Mouse (Mus musculus): ENCODE measurements at regions not wholly inside any gene's neighbourhood (a gene's known extent, or its start where the extent isn't known, plus 50 kb on each side); places are given as distances from the start of the nearest gene placed in this dataset.

DNA sequence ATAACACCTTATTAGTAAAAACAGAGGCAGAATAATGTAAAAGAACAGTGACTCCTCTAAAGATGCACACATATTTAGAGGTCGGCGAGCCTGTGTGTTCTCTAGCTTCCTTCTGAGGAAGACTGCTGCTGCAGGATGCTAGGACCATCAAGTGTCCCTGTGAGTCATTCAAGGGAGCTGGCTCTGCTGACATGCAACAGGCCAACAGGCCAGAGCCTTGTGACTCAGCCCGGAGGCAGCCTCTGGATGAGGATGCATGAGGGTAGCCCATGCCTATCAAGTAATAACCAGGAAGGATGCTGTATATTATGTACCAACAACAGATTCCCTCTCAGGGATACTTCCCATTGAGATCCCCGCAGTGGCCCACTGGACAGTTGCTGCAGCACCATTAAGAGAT, 199.5 kb upstream of the Rasgrp1 start:
- in situ Hi-C loops (cut with MseI, MboI), result loop anchor here in 1 of 2 experiments (25.0 kb wide), 1 partner anchor 570 kb away; the partner anchor contains the start of gene Thbs1

DNA sequence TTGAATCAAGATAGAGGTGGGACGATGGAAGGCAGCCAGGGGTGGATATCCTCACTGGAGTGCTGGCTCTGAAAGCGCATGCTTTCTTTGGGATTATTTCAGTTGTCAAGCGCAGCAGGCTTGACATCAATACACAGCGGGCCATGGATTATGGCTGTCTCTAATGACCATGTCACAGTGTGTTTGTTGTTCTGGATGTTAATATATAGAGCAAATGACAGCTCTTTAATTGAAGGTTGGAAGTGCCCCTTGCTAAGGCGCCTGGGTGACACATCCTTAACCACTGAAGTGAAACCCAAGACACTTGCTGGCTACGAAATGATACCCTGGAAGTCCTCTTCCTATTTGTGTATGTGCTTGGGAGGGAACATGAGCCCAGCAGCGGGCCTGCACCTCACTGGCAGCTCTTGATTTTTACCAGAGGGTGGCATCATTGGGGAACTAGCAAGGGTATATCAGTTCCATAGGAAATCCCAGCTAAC, 200.5 kb upstream of the Rasgrp1 start:
- in situ Hi-C loops (cut with MseI, MboI), result loop anchor here in 1 of 2 experiments (25.0 kb wide), 1 partner anchor 569 kb away; the partner anchor contains the start of gene Thbs1

DNA sequence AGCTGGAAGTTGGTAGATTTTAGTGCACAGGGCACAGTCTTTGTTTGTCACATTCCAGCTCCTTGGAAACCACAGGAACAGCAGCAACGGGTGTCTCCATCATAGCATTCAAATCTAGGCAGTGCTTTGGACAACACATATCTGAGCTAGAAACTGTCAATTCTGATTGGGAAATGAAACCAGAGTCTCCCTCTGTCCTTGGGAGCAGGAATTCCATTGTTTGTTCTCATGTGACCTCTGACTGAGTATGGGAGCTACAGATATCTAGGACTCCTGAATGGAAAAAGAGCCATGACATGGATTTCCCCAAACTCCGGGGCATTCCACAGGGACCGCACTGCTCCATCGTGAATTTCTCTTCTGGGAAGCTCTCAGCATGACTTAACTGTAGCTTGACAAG, 205.5 kb upstream of the Rasgrp1 start:
- in situ Hi-C loops (cut with MseI, MboI), result loop anchor here in 1 of 2 experiments (25.0 kb wide), 1 partner anchor 564 kb away; the partner anchor contains the start of gene Thbs1

DNA sequence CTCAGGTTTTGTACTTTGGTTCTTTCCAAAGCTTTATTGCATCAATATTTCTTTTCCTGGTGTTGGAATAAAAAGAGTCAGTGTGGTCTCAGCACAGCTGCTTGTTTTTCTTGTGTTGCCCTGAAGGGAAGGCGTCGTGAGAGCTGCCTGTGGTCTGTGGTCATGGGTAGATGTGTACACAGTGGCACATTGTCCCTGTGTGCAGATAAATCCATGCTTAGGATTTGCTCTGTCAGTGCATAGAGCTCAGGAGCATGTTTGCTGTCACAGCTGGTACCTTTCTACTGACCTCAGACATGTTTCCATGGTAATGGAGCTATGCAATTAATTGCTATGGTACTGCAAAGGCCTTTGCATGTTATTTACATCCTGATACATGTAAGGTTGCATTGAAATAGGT, 213.5 kb upstream of the Rasgrp1 start:
- in situ Hi-C loops (cut with MseI, MboI), result no loop called here

DNA sequence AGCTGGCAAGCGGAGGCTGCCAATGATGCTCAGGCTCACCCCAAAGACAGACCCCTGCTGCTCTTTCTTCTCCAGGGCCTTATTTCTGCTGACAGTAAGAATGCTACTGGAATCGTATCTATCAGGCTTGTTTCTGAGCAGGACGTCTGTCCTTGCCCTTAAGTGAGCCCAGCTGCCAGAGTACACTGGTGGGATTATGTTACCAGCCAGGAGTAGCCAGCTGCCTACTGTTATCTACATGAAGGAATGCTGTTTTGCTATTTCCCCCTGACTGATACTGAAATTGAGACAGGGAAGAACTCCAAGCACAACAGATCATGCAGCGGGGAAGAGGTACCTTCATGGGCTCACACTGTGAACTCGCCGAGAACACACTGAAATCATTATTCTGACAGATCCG, 228.2 kb upstream of the Rasgrp1 start:
- in situ Hi-C loops (cut with MseI, MboI), result no loop called here

DNA sequence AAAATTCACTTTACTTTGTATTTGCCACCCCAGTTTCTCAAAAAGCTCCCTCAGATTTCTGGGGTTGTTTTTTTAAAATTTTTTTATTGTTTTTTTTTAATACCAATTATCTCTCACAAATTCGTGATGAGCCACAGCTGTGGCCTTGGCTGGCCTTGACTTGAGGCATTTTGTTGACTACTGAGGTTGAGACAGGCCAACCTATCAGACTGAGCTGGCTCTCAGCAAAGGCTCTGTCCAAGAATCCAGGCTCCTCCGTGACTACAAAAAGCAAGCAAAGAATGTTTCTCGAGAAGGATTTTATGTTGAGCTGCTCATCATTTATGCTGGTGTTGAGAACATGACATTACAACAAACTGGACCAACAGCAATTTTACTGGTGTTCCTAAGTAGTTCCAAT, 244.6 kb upstream of the Rasgrp1 start:
- in situ Hi-C loops (cut with MseI, MboI), result no loop called here

DNA sequence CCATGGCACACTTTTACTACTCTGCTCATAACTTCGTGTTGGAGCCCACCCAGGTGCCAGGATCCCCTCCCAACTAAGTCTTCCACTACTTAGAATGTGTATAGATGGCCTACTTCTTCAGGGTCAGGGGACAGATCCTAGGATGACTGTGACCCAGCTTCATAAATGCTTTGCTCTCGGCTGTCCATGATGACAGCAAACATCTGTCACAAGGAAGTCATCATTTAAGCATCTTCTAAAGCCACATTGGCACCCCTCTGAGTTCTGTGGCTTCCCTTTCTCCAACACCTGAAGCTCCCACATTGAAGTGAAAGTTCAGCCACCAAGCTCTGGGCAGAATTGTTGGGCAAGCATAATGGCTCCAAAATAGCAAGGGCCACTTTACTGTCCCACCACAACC, 252.2 kb upstream of the Rasgrp1 start:
- in situ Hi-C loops (cut with MseI, MboI), result no loop called here

DNA sequence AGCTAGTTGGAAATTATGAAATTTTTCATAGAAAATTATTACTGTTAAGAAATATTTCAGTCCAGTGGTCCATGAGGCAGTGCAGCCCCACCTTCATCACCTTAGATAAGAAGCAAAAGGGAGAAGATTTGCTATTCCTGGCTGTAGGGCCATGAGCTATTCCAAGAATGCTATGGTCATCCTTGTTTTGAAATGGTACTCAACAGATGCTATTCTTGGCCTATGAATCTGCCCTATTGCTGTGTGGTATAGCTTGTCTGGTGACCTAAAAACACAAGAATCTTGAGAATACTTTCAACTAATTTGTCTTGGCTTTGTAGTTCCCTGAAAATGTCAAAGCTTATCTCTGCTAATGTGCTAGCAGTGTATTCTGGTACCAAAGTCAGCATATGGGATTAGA, 254.8 kb upstream of the Rasgrp1 start:
- in situ Hi-C loops (cut with MseI, MboI), result no loop called here

DNA sequence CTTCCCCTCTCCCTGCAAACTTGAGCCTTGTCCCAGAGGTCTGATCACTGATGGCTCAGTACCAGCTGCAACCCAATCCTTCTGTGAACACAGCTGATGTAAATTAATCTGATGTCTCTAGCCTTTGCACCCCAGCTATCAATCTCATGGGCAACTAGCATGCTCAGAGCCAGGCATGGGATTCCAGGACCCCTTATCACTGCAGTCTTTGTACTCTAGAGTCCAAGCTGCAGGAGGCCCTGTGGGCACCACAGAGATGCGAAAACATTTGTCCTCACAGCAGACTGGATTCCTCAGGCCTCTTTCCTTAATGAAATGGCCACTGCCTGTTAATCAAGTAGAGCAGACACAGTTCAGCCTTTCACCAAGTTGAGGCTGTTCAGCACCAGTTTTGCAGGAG, 272.0 kb upstream of the Rasgrp1 start:
- in situ Hi-C loops (cut with MseI, MboI), result no loop called here

DNA sequence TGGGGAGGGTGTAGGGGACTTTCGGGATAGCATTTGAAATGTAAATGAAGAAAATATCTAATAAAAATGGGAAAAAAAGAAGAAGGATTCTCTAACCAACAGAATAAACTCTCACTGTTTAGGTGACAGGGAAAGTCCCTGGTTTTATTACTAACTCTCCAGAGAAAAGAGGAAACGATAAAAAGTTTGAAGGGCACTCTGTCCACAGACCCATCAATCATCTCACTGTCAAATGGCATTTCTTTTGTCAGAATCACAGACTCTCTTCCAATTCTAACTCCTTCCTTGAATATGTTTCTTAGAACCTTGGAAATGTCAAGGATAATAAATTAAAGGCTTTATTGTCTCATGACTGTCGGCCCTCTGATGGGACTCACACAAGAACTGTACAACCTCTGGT, 275.3 kb upstream of the Rasgrp1 start:
- in situ Hi-C loops (cut with MseI, MboI), result no loop called here

DNA sequence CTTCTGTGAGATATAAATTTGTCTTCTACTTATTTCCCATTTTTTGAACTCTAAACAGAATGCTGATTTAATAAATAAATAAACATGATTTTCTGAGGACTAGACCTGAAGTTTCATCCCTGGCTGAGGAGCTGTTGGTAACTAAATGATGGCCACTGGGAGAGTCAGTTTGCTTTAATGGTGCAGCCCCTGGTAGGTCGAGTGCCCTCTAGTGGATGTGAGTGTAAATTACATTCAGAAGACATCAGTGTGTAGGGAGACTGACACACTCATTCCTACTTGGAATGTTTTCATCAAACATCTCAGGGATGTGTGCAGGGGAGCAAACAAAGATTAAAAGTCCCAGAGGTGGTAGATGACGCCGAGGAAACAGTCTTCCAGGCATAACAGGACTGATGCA, 281.2 kb upstream of the Rasgrp1 start:
- in situ Hi-C loops (cut with MseI, MboI), result no loop called here

DNA sequence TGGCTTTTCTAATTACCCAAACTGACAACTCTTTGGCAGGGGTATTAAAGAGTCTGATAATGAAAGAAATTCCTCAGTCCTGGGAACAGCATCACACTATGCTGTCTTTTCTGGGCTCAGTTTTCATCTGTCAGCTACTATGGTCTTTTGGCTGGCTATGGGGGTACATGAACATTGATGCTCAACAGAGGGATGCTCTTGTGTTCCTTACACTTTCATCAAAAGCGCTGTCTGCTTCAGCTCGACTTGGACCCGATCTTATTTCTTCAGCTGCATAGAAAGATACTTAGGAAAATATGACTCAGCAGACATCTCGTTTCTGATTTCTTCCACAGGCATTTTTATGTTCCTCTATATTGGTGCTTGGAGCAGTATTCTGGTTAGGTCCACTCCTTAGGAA, 292.1 kb upstream of the Rasgrp1 start:
- in situ Hi-C loops (cut with MseI, MboI), result no loop called here

DNA sequence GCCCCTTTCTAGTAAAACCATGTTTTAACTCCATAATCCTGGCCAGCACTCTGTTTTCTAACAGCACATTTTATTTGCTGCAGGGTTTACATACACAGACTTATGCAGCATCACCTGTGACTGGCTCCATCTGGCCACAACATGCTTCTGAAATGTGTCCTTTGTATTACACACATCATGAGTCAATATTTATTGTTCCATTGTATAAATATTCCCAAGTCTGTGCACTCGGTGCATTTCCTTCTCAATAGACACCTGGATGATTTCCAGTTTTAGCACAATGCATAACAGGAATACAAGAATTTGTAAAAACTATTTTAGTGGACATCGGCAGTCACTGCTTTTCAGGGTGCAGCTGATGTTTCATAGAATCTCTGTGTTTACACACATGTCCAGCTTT, 294.6 kb upstream of the Rasgrp1 start:
- in situ Hi-C loops (cut with MseI, MboI), result no loop called here

DNA sequence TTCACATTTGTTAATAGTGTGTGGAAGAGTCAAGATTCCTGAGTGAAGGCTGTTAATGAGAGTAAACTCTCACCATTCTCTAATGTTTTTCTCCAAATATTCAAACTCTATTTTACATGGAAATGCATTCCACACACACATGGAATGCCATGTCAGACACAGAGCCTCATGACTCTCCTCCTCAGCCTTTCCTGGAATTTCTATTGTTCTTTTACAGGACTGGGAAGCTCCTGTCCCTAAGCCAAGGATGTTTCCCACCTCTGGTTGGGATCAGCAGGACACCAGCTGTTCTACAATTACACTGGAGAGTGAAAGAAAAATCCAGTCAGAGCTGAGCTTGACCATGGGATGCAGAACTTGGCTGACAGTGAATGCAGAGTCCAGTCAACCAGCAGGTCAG, 309.3 kb upstream of the Rasgrp1 start:
- in situ Hi-C loops (cut with MseI, MboI), result no loop called here

DNA sequence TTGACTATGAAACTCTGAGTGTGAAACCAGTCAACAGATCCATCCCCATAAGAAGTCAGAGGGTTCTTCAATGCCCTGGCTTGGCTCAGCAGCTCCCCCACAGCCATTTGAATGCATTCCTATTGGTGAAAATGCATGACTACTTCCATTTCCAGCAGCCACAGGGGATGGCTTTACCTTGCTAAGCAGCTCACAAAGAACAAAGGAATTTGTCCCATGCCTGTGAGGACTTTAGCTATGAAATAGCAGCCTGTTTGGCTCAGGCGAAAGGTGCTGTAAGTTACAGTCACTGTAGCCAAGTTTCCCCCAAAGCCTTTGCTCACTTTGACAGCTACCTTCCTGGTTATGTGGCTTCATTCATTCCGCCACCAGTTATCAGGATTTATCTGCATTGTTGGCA, 309.8 kb upstream of the Rasgrp1 start:
- in situ Hi-C loops (cut with MseI, MboI), result no loop called here

DNA sequence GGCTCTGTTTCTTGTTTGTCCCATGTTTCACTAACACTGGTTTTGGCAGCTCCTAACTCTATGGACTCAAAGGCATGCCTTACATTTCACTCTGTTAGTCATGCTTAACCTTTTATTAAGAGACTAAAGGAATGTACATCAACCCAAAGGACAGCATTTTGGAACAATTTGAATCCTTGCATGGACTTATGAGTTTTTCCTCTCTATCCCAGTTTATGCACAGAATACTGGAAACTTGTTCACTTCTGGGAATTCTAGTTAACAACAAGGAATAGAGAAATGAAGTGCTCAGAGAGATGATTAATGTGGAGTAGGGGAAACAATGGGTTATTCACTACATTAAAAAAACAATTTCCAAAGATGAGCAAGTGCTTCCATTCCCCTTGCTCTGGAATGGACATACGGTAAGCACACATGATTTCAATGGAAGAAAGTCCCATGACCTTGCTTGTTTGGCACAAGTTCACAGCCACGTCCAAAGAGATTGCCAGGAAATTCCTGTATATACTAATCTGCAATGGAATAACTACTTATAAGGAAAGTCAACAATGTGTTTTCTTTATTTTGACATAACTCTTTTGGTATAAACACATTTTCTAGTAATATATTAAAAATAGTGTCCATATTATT, 313.9 kb upstream of the Rasgrp1 start:
- in situ Hi-C loops (cut with MseI, MboI), result no loop called here

DNA sequence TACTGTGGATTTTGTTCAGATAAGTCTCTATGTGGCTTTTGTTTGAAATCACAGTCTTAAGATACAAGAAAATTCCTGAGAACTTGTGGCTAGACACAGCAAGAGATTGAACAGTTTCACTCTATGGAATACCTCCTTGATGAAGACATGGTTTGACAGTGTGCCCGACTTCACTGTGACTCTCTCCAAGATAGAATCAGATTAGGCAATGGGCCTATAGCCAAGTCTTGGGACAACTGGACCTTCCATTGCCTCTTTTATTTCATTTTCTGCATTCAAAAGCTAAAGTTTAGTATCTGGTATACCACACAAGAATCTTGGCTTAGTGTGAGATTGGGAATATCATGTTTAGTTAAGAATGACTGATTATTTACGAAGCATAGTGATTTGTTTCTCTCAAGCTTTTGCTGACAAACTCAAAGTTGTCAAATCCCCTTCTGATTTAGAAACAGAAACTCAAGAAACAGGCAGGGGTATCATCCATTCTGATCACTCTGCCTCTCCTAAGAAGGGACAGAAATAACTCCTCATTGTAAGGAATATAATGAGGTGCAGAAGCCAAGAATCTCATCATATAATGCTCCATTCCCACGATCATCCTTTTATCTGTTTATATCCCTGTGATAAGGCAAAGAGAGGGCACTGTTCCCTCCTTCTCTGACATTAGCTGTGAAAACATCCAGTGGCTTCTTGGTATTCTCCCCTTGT, 317.6 kb upstream of the Rasgrp1 start:
- in situ Hi-C loops (cut with MseI, MboI), result no loop called here

DNA sequence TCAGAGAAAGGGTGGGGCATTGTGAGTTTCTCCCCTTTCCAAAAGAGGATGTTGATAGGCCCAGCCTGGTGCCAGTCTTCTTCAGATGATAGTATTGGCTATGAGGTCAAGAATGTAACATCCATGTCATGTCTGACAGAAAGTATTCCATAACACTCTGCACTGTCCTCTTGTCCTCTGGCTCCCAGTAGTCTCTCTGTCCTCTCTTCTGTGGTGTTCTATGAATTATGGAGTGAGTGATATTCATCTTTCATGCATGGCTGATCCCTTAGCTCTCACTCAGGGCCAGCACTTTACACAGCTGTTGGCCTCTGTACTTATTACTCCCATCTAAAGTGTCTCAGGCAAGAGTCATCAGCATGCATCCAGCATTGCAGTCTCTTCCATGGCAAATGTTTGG, 319.9 kb upstream of the Rasgrp1 start:
- in situ Hi-C loops (cut with MseI, MboI), result no loop called here

DNA sequence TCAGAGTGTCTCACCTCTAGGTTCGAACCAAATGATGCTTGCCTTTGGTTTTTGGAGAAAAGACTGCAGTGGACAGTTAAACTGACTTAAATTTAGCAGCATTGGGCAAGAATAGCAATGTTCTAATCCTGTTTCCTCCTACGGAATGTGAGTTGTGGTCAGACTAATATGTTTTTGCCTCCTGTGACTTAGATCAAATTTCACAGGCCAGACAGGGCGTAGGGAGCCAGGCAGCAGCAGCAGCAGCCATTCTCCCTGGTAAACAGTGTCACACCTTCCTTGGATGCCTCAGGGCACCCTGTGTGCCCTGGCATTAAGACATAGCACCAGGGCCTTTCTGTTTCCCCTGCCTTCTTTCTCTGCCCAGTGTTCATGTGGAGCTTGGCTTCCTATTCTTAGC, 323.7 kb upstream of the Rasgrp1 start:
- in situ Hi-C loops (cut with MseI, MboI), result no loop called here

DNA sequence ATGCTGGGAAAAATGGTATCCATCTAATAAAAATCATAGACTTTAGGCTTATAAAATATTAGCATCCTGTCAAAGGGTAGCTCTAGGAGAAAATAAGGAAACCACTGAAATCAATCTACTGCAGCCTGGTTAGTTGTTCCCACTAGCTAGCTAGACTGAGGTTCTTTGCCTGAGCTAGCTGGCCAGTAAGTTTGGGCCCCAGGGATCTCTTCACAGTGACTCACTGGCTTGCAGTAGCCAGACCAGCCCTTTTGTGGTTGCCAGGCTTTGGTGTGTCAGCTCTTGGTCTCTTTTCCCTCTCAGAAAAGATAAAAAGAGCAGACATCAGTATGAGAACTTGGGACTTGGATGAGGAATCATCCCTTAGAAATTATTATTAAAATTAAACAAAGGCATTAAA, 325.3 kb upstream of the Rasgrp1 start:
- in situ Hi-C loops (cut with MseI, MboI), result no loop called here

DNA sequence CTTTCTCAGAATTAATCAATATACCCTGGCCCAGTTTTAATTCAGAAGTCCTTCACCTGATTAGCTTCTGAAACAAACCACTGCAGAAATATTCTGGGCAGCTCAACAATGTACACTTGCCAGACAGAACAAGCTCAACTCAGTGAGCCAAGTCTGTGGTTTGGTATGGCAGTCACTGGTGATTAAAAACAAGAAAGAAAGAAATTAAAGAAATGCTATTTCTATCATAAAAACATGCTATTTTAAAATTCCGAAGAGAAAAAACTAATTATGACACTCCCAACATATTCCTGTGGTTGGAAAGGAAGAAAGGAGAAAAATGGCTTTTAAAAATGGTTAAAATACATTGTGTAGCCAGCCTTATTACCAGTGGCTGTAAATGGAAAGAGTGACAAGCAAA, 332.1 kb upstream of the Rasgrp1 start:
- in situ Hi-C loops (cut with MseI, MboI), result no loop called here

DNA sequence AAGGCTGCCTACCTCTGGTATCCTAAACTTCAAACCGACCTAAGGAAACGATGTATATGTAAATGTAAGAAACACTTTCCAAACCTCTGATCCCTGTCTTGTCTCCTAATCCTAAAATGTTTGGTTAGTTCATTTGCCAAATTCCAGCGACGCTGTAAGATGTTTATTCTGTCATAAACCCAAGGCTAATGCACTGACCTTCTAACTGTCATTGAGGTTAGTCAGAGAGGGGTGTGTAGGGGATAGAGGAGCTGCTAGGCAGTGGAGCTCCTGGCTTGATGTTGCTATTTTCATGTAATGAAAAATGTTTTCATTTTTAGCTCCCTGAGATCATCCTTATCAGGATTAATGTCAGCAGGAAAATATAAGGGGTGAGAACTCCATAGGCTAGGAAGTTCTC, 335.8 kb upstream of the Rasgrp1 start:
- in situ Hi-C loops (cut with MseI, MboI), result no loop called here

DNA sequence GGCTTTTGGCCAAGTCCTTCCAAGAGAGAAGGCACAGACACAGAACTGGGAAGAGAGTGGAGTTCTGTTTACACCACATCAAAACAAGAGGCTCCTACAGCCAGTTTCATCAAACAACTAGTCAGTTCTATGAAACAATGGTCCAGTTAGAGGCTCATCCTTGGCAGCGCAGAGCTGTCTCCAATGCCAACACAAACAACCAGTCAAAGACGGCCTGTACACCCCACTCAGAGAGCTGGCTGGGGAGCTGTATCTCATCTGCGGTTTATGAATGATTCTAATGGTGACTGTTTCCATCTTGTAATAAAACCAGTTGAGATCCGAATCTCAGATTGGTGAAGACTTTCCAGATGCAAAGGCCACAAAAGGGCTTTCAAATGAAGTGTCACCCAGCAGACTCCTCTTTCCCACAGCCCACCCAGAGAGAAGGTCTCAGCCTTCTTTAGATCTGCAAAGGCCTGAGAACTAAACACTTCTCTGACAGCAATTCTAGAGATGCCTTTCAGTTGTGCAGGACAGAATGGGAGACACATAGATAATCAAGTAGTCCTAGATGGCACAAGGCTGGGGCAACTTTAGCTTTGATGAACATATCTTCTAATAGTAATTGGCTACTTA, 343.1 kb upstream of the Rasgrp1 start:
- in situ Hi-C loops (cut with MseI, MboI), result no loop called here
